Mouse (Mus musculus) layer of hippocampus, adult 9-10 months (tissue): ENCODE data around the gene Rhox2f.
"Not testable (repeated sequence)": the region's sequence is repeated elsewhere in the genome, so short reads cannot be mapped to it uniquely, and the experiment has no call there.

Source experiments
- DNase-seq: peaks from one replicate; pipeline ENCODE4 v3.0.0; 2022; ENCODE audit warnings: low spot score

Gene Rhox2f

DNA sequence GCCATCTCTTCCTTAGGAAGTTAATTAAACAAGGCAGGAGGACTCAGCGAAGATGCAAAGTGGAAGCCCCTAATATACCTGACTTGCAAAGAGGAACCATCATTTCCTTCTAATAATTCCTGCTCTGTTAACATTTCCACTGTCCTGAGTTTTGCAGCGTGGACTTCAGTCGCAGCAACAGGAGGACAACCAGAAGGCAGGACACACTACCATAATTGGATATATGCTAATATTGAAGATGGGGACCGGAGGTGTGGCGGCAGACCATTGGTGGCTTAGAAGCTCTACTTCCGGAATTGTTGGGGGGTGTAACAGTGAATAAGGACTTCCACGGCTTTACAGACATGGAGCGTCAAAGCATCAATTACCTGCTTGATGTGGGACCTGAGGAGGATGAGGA lies at the start of gene Rhox2f:
Gene Rhox2f (plus strand): TSS at position 301 of the 400 bp plus-strand sequence.
- DNase-seq: not testable (repeated sequence)

DNA sequence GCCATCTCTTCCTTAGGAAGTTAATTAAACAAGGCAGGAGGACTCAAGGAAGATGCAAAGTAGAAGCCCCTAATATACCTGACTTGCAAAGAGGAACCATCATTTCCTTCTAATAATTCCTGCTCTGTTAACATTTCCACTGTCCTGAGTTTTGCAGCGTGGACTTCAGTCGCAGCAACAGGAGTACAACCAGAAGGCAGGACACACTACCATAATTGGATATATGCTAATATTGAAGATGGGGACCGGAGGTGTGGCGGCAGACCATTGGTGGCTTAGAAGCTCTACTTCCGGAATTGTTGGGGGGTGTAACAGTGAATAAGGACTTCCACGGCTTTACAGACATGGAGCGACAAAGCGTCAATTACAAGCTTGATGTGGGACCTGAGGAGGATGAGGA lies 41.1 kb upstream of the Rhox2f start, which contains the start of gene Rhox2e:
Gene Rhox2e (plus strand): TSS at position 301 of the 400 bp plus-strand sequence.
- not testable (repeated sequence) for DNase-seq

DNA sequence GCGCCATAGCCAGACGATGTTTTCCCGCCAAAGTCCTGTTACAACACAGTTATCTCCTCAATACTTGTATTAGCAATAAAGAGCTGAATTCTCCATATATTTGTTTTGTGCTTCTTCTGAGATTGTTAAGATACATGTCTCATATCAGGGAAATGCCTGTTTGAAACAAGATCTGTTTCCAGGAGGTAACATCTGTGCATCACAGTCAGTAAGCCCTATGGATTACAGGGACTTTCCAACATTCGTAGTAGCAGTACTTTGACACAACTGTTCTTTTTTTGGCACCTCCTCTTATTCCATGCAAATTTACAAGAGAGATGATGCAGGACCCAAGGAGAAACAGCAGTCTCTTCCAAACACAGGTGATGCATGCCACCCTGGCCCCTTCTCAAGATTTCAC lies 29.5 kb upstream of the Rhox2f start, which contains the start of gene Rhox3e:
Gene Rhox3e (plus strand): TSS at position 301 of the 400 bp plus-strand sequence.
- DNase-seq: not testable (repeated sequence)

DNA sequence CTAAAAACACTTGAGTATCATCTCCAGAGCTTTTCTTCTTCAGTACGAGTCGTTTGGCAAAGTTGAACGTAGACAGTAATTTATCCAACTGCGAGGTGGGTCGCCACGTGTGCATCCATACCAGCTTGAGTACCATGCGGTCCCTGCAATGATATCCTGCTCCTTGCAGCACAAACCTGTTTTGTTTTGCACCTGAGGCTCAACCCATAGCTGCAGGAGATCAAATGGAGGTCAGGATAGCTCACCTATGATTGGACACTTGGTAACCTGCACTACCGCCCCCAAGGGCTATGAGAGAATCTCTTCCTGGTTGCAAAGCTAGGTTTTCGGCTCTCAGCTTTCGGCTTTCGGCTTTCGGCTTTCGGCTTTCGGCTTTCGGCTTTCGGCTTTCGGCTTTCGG lies 14.1 kb upstream of the Rhox2f start, which contains the start of gene Rhox4e:
Gene Rhox4e (plus strand): TSS at position 301 of the 400 bp plus-strand sequence.
- DNase-seq: not testable (repeated sequence)

DNA sequence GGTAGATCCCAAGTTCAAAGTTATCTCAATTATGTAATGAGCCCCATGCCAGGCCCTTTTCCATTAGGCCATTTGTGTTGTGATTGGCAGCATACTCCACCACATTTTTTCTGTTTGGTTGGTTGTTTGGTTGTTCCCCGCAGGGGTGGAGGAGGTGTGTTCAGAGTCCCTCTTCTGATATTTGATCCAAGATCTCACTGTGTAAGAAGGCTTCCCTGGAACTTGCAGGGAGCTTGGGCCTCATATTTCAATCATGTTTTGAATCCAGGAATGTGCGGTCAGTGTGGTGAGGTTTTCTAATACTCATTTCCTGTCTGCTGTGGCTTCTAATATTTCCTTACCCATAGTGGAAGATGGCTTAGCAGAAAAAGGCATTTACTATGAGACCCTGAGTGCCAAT lies 1.4 kb downstream of the Rhox2f start:
- DNase-seq: not testable (repeated sequence)

DNA sequence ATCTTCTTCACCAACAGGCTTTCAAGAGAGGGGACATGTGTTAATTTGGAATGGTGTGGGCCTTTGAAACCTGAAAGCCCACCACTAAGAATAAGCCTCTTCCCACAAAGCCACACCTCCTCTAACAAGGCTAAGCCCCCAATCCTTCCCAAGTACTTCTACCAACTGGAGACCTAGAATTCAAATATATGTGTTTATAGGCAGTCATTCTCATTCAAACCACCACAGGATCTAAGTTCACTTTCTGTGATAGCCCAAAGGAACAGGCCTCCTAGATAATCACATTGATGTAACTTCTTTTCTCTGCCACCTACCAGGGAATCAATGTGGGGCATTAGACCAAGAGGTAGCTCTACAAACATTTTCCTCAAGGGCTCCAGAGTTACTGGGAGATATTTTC lies 9.5 kb downstream of the Rhox2f start, which contains the start of gene Rhox3f:
Gene Rhox3f (plus strand): TSS at position 301 of the 400 bp plus-strand sequence.
- not testable (repeated sequence) for DNase-seq

DNA sequence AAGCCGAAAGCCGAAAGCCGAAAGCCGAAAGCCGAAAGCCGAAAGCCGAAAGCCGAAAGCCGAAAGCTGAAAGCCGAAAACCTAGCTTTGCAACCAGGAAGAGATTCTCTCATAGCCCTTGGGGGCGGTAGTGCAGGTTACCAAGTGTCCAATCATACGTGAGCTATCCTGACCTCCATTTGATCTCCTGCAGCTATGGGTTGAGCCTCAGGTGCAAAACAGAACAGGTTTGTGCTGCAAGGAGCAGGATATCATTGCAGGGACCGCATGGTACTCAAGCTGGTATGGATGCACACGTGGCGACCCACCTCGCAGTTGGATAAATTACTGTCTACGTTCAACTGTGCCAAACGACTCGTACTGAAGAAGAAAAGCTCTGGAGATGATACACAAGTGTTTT lies 36.4 kb downstream of the Rhox2f start, which contains the start of gene Rhox4f:
Gene Rhox4f (minus strand): TSS at position 101 of the 400 bp plus-strand sequence.
- not testable (repeated sequence) for DNase-seq
